Mouse (Mus musculus): ENCODE results near the gene Olfr328. TPM values are rescaled to one million over a fixed set of nuclear protein-coding genes. Genes with fewer than 3 reads are reported as not detected.
A peak's percentile ranks its signal among the peaks of the same experiment; 100 is the strongest.

Olfr328 gene
- polyA plus RNA-seq (2012; rRNA removed) = 0.06 TPM in 1 of 2 replicates, not detected in the other

- TF ChIP-seq CTCF (IDR thresholded peaks at IDR 0.05; ENCODE audit: extremely low read depth, insufficient read depth, low read length) = no peak
- TF ChIP-seq POLR2A (IDR thresholded peaks at IDR 0.05; ENCODE audit: extremely low read depth, insufficient read depth, low read length) = no peak
- Histone ChIP-seq H3K27ac (ENCODE audit: insufficient read depth, low read length) (no peak within 1 kb of the TSS), H3K4me1 (ENCODE audit: control insufficient read depth, insufficient read depth, low read length) (no peaks in the 10 kb centered on the region), H3K4me3 (ENCODE audit: insufficient read depth, low read length) (no peak within 1 kb of the TSS)
These were observed at the start of gene Olfr328 for GRCm38 (mm10) chr11:58555536-58555935. Gene Olfr328, minus strand, starts transcription at chr11:58555636.

GRCm38 (mm10) chr11:58605228-58605627 lies 49.8 kb upstream of the Olfr328 start:
- Histone ChIP-seq H3K4me3 (ENCODE audit: insufficient read depth, low read length) (no peak overlapping the region), H3K27ac (ENCODE audit: insufficient read depth, low read length) (no peak overlapping the region), H3K4me1 (ENCODE audit: control insufficient read depth, insufficient read depth, low read length) (no peaks in the 10 kb centered on the region)
- TF ChIP-seq CTCF (IDR thresholded peaks at IDR 0.05; ENCODE audit: extremely low read depth, insufficient read depth, low read length) = no peak
- no peak for TF ChIP-seq POLR2A (IDR thresholded peaks at IDR 0.05; ENCODE audit: extremely low read depth, insufficient read depth, low read length)

- Histone ChIP-seq H3K27ac (ENCODE audit: insufficient read depth, low read length) (no peak overlapping the region), H3K4me1 (ENCODE audit: control insufficient read depth, insufficient read depth, low read length) (no peaks in the 10 kb centered on the region), H3K4me3 (ENCODE audit: insufficient read depth, low read length) (no peak overlapping the region)
- TF ChIP-seq POLR2A (IDR thresholded peaks at IDR 0.05; ENCODE audit: extremely low read depth, insufficient read depth, low read length) (no peak), CTCF (IDR thresholded peaks at IDR 0.05; ENCODE audit: extremely low read depth, insufficient read depth, low read length) (no peak)
These were observed 49.3 kb upstream of the Olfr328 start for GRCm38 (mm10) chr11:58604688-58605087.

- Histone ChIP-seq H3K27ac (ENCODE audit: insufficient read depth, low read length) (no peak overlapping the region), H3K4me1 (ENCODE audit: control insufficient read depth, insufficient read depth, low read length) (no peaks in the 10 kb centered on the region), H3K4me3 (ENCODE audit: insufficient read depth, low read length) (no peak overlapping the region)
- TF ChIP-seq CTCF (IDR thresholded peaks at IDR 0.05; ENCODE audit: extremely low read depth, insufficient read depth, low read length) (no peak), POLR2A (IDR thresholded peaks at IDR 0.05; ENCODE audit: extremely low read depth, insufficient read depth, low read length) (no peak)
These were observed 47.5 kb upstream of the Olfr328 start for GRCm38 (mm10) chr11:58602800-58603560.

GRCm38 (mm10) chr11:58602062-58602461 lies 46.6 kb upstream of the Olfr328 start:
- TF ChIP-seq POLR2A (IDR thresholded peaks at IDR 0.05; ENCODE audit: extremely low read depth, insufficient read depth, low read length) (no peak), CTCF (IDR thresholded peaks at IDR 0.05; ENCODE audit: extremely low read depth, insufficient read depth, low read length) (no peak)
- H3K4me1 ChIP-seq (ENCODE audit: control insufficient read depth, insufficient read depth, low read length) = no peaks in the 10 kb centered on the region
- no peak overlapping the region for H3K27ac ChIP-seq (ENCODE audit: insufficient read depth, low read length)
- no peak overlapping the region for H3K4me3 ChIP-seq (ENCODE audit: insufficient read depth, low read length)

GRCm38 (mm10) chr11:58597837-58598236 lies 42.4 kb upstream of the Olfr328 start:
- no peak overlapping the region for H3K27ac ChIP-seq (ENCODE audit: insufficient read depth, low read length)
- no peaks in the 10 kb centered on the region for H3K4me1 ChIP-seq (ENCODE audit: control insufficient read depth, insufficient read depth, low read length)
- TF ChIP-seq POLR2A (IDR thresholded peaks at IDR 0.05; ENCODE audit: extremely low read depth, insufficient read depth, low read length) = no peak
- no peak for TF ChIP-seq CTCF (IDR thresholded peaks at IDR 0.05; ENCODE audit: extremely low read depth, insufficient read depth, low read length)
- no peak overlapping the region for H3K4me3 ChIP-seq (ENCODE audit: insufficient read depth, low read length)

GRCm38 (mm10) chr11:58594814-58595213 lies 39.4 kb upstream of the Olfr328 start, which contains the start of gene Olfr324:
Gene Olfr324, plus strand, starts transcription at chr11:58595114.
- no peak for TF ChIP-seq POLR2A (IDR thresholded peaks at IDR 0.05; ENCODE audit: extremely low read depth, insufficient read depth, low read length)
- H3K4me1 ChIP-seq (ENCODE audit: control insufficient read depth, insufficient read depth, low read length) = no peaks in the 10 kb centered on the region
- no peak within 1 kb of the TSS for H3K4me3 ChIP-seq (ENCODE audit: insufficient read depth, low read length)
- no peak within 1 kb of the TSS for H3K27ac ChIP-seq (ENCODE audit: insufficient read depth, low read length)

GRCm38 (mm10) chr11:58588620-58589250 lies 33.3 kb upstream of the Olfr328 start:
- Histone ChIP-seq H3K4me3 (ENCODE audit: insufficient read depth, low read length) (no peak overlapping the region), H3K27ac (ENCODE audit: insufficient read depth, low read length) (no peak overlapping the region), H3K4me1 (ENCODE audit: control insufficient read depth, insufficient read depth, low read length) (no peaks in the 10 kb centered on the region)
- TF ChIP-seq POLR2A (IDR thresholded peaks at IDR 0.05; ENCODE audit: extremely low read depth, insufficient read depth, low read length) = no peak
- TF ChIP-seq CTCF (IDR thresholded peaks at IDR 0.05; ENCODE audit: extremely low read depth, insufficient read depth, low read length) = no peak

GRCm38 (mm10) chr11:58587898-58588348 lies 32.5 kb upstream of the Olfr328 start:
- TF ChIP-seq CTCF (IDR thresholded peaks at IDR 0.05; ENCODE audit: extremely low read depth, insufficient read depth, low read length) (peak; percentile 58), POLR2A (IDR thresholded peaks at IDR 0.05; ENCODE audit: extremely low read depth, insufficient read depth, low read length) (no peak)
- Histone ChIP-seq H3K27ac (ENCODE audit: insufficient read depth, low read length) (no peak overlapping the region), H3K4me3 (ENCODE audit: insufficient read depth, low read length) (no peak overlapping the region), H3K4me1 (ENCODE audit: control insufficient read depth, insufficient read depth, low read length) (no peaks in the 10 kb centered on the region)

GRCm38 (mm10) chr11:58578636-58579035 lies 23.2 kb upstream of the Olfr328 start:
- no peak overlapping the region for H3K27ac ChIP-seq (ENCODE audit: insufficient read depth, low read length)
- H3K4me3 ChIP-seq (ENCODE audit: insufficient read depth, low read length) = no peak overlapping the region
- no peak for TF ChIP-seq CTCF (IDR thresholded peaks at IDR 0.05; ENCODE audit: extremely low read depth, insufficient read depth, low read length)
- no peak for TF ChIP-seq POLR2A (IDR thresholded peaks at IDR 0.05; ENCODE audit: extremely low read depth, insufficient read depth, low read length)
- H3K4me1 ChIP-seq (ENCODE audit: control insufficient read depth, insufficient read depth, low read length) = no peaks in the 10 kb centered on the region

All from cortical plate, adult 2 months (tissue).